Mouse (Mus musculus) lung, postnatal 36 days (tissue): ENCODE results near the gene Patl2.
A peak's percentile ranks its signal among the peaks of the same experiment; 100 is the strongest.
"Not testable (repeated sequence)": the region's sequence is repeated elsewhere in the genome, so short reads cannot be mapped to it uniquely, and the experiment has no call there.

Source experiments
- DNase-seq: peaks from one replicate; pipeline ENCODE4 v3.0.0; 2022; ENCODE audit warnings: mixed read lengths

Patl2 gene

GRCm38 (mm10) chr2:122186106-122186505 is at the start of gene Patl2, which contains the start of gene Terb2:
Gene Patl2 (minus strand): TSS chr2:122186189.
Gene Terb2 (plus strand): TSS chr2:122186272.
- no peak for DNase-seq

- no peak for DNase-seq
Measured at GRCm38 (mm10) chr2:122235425-122235824, 49.4 kb upstream of the Patl2 start.

- DNase-seq = peak; percentile 79
Measured at GRCm38 (mm10) chr2:122234611-122235288, 48.8 kb upstream of the Patl2 start, which contains the start of gene Sord. Gene Sord (plus strand): TSS chr2:122234749.

- peak; percentile 48 for DNase-seq
Measured at GRCm38 (mm10) chr2:122233759-122234557, 48.0 kb upstream of the Patl2 start.

- no peak for DNase-seq
Measured at GRCm38 (mm10) chr2:122233341-122233740, 47.4 kb upstream of the Patl2 start.

GRCm38 (mm10) chr2:122231616-122232015 is 45.6 kb upstream of the Patl2 start:
- no peak for DNase-seq

- no peak for DNase-seq
Measured at GRCm38 (mm10) chr2:122230395-122230794, 44.4 kb upstream of the Patl2 start.

GRCm38 (mm10) chr2:122223654-122224053 is 37.7 kb upstream of the Patl2 start:
- no peak for DNase-seq

- DNase-seq = no peak
Measured at GRCm38 (mm10) chr2:122222272-122222671, 36.3 kb upstream of the Patl2 start.

GRCm38 (mm10) chr2:122221798-122222197 is 35.8 kb upstream of the Patl2 start:
- DNase-seq = no peak

- no peak for DNase-seq
Measured at GRCm38 (mm10) chr2:122221378-122221777, 35.4 kb upstream of the Patl2 start.

GRCm38 (mm10) chr2:122218234-122218633 is 32.2 kb upstream of the Patl2 start:
- no peak for DNase-seq

GRCm38 (mm10) chr2:122217075-122217474 is 31.1 kb upstream of the Patl2 start:
- DNase-seq = not testable (repeated sequence)

GRCm38 (mm10) chr2:122210534-122211228 is 24.7 kb upstream of the Patl2 start:
- DNase-seq = no peak

GRCm38 (mm10) chr2:122206440-122207107 is 20.6 kb upstream of the Patl2 start:
- no peak for DNase-seq

GRCm38 (mm10) chr2:122201501-122201900 is 15.5 kb upstream of the Patl2 start:
- no peak for DNase-seq

GRCm38 (mm10) chr2:122194509-122194929 is 8.5 kb upstream of the Patl2 start:
- DNase-seq = peak; percentile 39

GRCm38 (mm10) chr2:122191849-122192248 is 5.9 kb upstream of the Patl2 start:
- no peak for DNase-seq

GRCm38 (mm10) chr2:122186751-122187150 is 762 bp upstream of the Patl2 start:
- DNase-seq = no peak

- DNase-seq = no peak
Measured at GRCm38 (mm10) chr2:122185086-122185485, 903 bp downstream of the Patl2 start.

GRCm38 (mm10) chr2:122180051-122180822 is 5.8 kb downstream of the Patl2 start:
- no peak for DNase-seq

GRCm38 (mm10) chr2:122172188-122172587 is 13.8 kb downstream of the Patl2 start:
- no peak for DNase-seq
